Mouse (Mus musculus): ENCODE measurements at regions not wholly inside any gene's neighbourhood (a gene's known extent, or its start where the extent isn't known, plus 50 kb on each side); places are given as distances from the start of the nearest gene placed in this dataset.
"Not testable (repeated sequence)": the region's sequence is repeated elsewhere in the genome, so short reads cannot be mapped to it uniquely, and the experiment has no call there.

DNA sequence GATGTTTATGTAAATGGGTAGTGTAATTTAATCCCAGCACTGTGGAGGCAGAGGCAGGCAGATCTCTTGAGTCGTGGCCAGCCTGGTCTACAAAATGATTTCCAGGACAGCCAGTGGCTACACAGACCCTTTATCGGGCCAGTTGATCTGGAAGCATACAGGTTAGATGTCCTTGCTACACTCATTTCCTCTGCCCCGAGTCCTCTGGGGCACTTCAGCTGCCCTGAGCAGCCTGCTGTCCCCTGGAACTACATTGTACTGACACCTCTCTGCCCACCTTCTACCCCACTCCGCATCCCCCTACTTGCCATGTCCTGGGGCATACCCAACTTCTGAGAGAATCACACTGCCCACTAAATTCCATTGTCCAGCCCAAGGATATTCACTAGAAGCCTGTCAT is 60.6 kb upstream of the Helt start:
- H3K4me1 ChIP-seq, result no peaks in the 10 kb centered on the region
- no peak for ATAC-seq
- H3K9me3 ChIP-seq (replicated peaks), result peaks cover 5% of the 10 kb centered on the region; the same call in 1 of the 2 replicates
- no peak overlapping the region for H3K27ac ChIP-seq
- H3K36me3 ChIP-seq (ENCODE audit: poor library complexity, severe bottlenecking), result no peaks in the 10 kb centered on the region
- H3K4me3 ChIP-seq, result no peak overlapping the region
- no peak overlapping the region for H3K9ac ChIP-seq
- H3K27me3 ChIP-seq, result no peaks in the 10 kb centered on the region
- 89% methylated on average over 4 of the region's 4 CpGs for WGBS
- no peak overlapping the region for H3K4me2 ChIP-seq

DNA sequence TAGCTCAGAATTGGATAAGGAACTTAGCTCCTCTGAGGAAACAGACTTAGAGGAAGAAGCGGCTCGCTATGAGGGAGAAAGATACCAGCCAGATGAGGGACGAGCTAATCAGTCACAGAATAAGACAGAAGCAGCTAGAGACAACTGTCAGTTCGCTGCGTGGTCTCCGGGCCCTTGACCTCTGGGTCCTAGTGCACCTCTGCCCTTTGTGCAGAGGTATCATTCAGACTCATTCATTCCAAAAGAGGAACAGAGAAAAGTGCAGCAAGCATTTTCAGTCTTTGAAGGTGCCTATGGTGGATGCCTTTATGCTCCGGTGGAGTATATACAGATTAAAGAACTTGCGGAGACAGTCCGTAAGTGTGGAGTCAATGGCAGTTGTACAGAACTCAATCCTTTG is 63.5 kb upstream of the Helt start:
- not testable (repeated sequence) for ATAC-seq; H3K9me3 ChIP-seq (replicated peaks)
- 91% methylated on average over 9 of the region's 9 CpGs for WGBS

GRCm38 (mm10) chr8:46362871-46363306 is 68.4 kb upstream of the Helt start:
- Histone ChIP-seq H3K4me3 (no peak overlapping the region), H3K27ac (no peak overlapping the region), H3K36me3 (ENCODE audit: poor library complexity, severe bottlenecking) (no peaks in the 10 kb centered on the region), H3K27me3 (no peaks in the 10 kb centered on the region), H3K4me1 (no peaks in the 10 kb centered on the region), H3K9me3 (replicated peaks) (no peaks in the 10 kb centered on the region), H3K4me2 (no peak overlapping the region), H3K9ac (no peak overlapping the region)
- no peak for ATAC-seq
- WGBS, result 81% methylated on average over 2 of the region's 2 CpGs

More for the DNA sequence above, 63.5 kb upstream of the Helt start:
- not testable (repeated sequence) for H3K9ac ChIP-seq; H3K4me2 ChIP-seq; H3K27me3 ChIP-seq; H3K4me1 ChIP-seq; H3K4me3 ChIP-seq; H3K27ac ChIP-seq; H3K36me3 ChIP-seq (ENCODE audit: poor library complexity, severe bottlenecking)

DNA sequence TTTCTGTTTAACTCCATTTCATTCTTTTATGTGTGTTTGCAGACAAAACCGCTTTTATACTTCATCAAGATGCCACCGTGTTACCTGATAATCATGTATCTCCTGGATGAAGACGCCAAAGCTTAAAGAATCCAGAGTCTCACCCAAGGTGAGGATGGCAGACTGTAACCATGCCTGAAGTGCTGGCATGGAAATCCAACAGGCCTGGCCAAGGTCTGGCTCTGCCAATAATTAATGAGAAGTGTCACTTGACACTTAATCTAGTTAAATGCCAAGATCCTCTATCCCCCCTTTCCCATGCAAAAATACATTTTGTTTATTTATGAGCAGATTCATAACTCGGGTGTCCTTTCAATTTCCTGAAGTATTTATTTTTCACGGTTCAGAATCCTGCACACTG is 71.2 kb upstream of the Helt start:
- Histone ChIP-seq H3K36me3 (ENCODE audit: poor library complexity, severe bottlenecking) (no peaks in the 10 kb centered on the region), H3K27ac (no peak overlapping the region), H3K9me3 (replicated peaks) (no peaks in the 10 kb centered on the region), H3K9ac (no peak overlapping the region), H3K27me3 (no peaks in the 10 kb centered on the region), H3K4me3 (no peak overlapping the region), H3K4me1 (no peaks in the 10 kb centered on the region), H3K4me2 (no peak overlapping the region)
- ATAC-seq, result no peak
- WGBS, result 89% methylated on average over 5 of the region's 5 CpGs

DNA sequence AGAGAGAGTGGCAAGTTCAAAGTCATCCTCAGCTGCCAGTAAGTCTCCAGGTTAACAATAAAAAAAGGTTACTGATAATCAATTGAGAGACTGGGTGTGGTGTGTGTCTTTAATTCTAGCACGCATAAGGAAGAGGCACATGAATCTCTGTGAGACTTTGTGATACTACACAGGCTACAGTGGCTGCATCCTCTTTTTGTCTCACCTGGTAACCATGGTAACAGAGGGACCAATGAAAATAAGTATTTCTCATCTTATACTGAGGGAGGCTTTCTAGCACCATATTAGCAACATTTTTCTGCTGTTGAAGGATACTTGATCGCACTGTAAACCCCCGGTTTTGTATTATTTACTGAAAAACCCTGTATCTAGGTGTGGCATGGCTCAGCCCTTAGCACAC is 72.7 kb upstream of the Helt start:
- WGBS, result 91% methylated on average over 3 of the region's 3 CpGs
- Histone ChIP-seq H3K27me3 (no peaks in the 10 kb centered on the region), H3K9me3 (replicated peaks) (no peaks in the 10 kb centered on the region), H3K9ac (no peak overlapping the region), H3K27ac (no peak overlapping the region), H3K4me3 (no peak overlapping the region), H3K4me1 (no peaks in the 10 kb centered on the region), H3K4me2 (no peak overlapping the region), H3K36me3 (ENCODE audit: poor library complexity, severe bottlenecking) (no peaks in the 10 kb centered on the region)
- peak; percentile 38; the same call in 1 of the 2 replicates for ATAC-seq

DNA sequence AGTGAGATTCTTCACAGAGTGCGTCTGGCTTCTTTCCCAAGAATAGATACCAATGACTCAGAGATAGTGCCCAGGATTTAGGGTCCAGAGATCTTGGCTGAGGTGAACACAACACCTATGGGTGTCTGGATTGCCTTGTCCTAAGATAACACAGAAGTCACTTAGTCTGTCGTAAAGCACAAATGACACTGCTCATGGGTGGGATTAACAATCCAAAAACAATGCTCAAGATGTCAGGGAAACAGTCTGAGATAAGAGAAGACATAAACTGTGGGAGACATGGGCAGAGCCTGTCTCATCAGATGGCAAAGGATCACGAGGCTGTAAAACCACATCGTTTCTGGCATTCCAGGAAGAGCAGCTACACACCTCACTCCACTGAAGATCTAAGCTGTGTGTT is 79.6 kb upstream of the Helt start:
- no peak overlapping the region for H3K27ac ChIP-seq
- 84% methylated on average over 4 of the region's 4 CpGs for WGBS
- H3K27me3 ChIP-seq, result no peaks in the 10 kb centered on the region
- no peak overlapping the region for H3K4me2 ChIP-seq
- H3K9me3 ChIP-seq (replicated peaks), result no peaks in the 10 kb centered on the region; the same call in 1 of the 2 replicates
- no peaks in the 10 kb centered on the region for H3K4me1 ChIP-seq
- no peaks in the 10 kb centered on the region for H3K36me3 ChIP-seq (ENCODE audit: poor library complexity, severe bottlenecking)
- no peak overlapping the region for H3K9ac ChIP-seq
- no peak for ATAC-seq
- no peak overlapping the region for H3K4me3 ChIP-seq

- no peaks in the 10 kb centered on the region for H3K36me3 ChIP-seq (ENCODE audit: poor library complexity, severe bottlenecking)
- ATAC-seq, result no peak
- no peaks in the 10 kb centered on the region for H3K4me1 ChIP-seq
- WGBS, result 79% methylated on average over 2 of the region's 2 CpGs
- H3K4me2 ChIP-seq, result no peak overlapping the region
- H3K27ac ChIP-seq, result no peak overlapping the region
- no peaks in the 10 kb centered on the region for H3K27me3 ChIP-seq
- no peak overlapping the region for H3K4me3 ChIP-seq
- no peaks in the 10 kb centered on the region; the same call in 1 of the 2 replicates for H3K9me3 ChIP-seq (replicated peaks)
- no peak overlapping the region for H3K9ac ChIP-seq
Observed at GRCm38 (mm10) chr8:46375986-46376385, 81.5 kb upstream of the Helt start.

DNA sequence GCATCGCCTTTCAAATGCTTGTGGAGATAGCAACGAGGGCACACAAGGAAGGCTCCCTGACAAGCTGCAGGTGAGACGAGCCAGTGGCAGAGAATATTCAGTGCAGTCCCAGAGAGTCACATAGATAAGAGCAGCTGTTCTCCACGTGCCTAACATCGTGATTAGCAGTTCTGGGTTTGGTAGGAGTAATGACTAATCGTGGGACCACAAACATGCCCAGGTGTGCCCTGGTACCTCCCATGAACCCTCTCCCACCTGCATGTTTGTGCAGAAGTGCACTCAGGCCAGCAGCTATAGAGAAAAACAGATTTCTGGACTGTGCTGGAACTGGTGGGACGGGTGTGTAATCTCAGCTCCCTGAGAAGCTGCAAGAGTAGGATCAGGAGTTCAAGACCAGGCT is 85.9 kb upstream of the Acsl1 start:
- no peak for ATAC-seq
- WGBS, result 86% methylated on average over 7 of the region's 7 CpGs

GRCm38 (mm10) chr8:46385806-46386205 is 85.0 kb upstream of the Acsl1 start:
- Histone ChIP-seq H3K36me3 (ENCODE audit: poor library complexity, severe bottlenecking) (no peaks in the 10 kb centered on the region), H3K4me1 (no peaks in the 10 kb centered on the region), H3K4me2 (no peak overlapping the region), H3K9me3 (replicated peaks) (no peaks in the 10 kb centered on the region), H3K27ac (no peak overlapping the region), H3K4me3 (no peak overlapping the region), H3K9ac (no peak overlapping the region), H3K27me3 (no peaks in the 10 kb centered on the region)
- 91% methylated on average over 6 of the region's 6 CpGs for WGBS
- ATAC-seq, result no peak

More for the DNA sequence above, 85.9 kb upstream of the Acsl1 start:
- Histone ChIP-seq H3K9me3 (replicated peaks) (no peaks in the 10 kb centered on the region), H3K27ac (no peak overlapping the region), H3K36me3 (ENCODE audit: poor library complexity, severe bottlenecking) (no peaks in the 10 kb centered on the region), H3K9ac (no peak overlapping the region), H3K27me3 (no peaks in the 10 kb centered on the region), H3K4me1 (no peaks in the 10 kb centered on the region), H3K4me2 (no peak overlapping the region), H3K4me3 (no peak overlapping the region)

DNA sequence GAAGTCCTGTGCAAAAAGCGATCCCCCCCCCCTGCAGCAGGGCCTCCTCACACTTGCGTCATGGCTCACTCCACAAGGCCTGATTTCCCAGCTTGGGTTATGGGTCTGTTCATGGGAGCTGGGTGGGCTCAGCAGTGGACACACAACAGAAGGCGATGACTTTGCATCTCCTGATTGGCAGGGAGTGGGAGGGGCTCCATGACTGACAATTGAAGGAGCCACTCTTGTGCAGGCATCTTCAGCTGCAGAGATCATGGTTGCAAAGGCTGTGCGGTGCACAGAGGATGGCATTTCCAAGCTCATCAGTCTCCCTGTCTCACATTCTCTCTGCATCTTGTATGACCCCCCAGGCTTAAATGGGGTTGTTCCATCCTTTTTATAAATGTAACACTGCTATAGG is 84.3 kb upstream of the Acsl1 start:
- Histone ChIP-seq H3K4me2 (no peak overlapping the region), H3K4me1 (no peaks in the 10 kb centered on the region), H3K27me3 (no peaks in the 10 kb centered on the region), H3K36me3 (ENCODE audit: poor library complexity, severe bottlenecking) (no peaks in the 10 kb centered on the region), H3K9me3 (replicated peaks) (no peaks in the 10 kb centered on the region), H3K27ac (no peak overlapping the region), H3K9ac (no peak overlapping the region), H3K4me3 (no peak overlapping the region)
- 0 out of 2 replicates have a peak, but pooled peaks have one; percentile 21 for ATAC-seq
- WGBS, result 78% methylated on average over 4 of the region's 4 CpGs

- no peak overlapping the region for H3K27ac ChIP-seq
- no peak for ATAC-seq
- H3K4me1 ChIP-seq, result no peaks in the 10 kb centered on the region
- H3K27me3 ChIP-seq, result no peaks in the 10 kb centered on the region
- no peak overlapping the region for H3K9ac ChIP-seq
- 87% methylated on average over 5 of the region's 5 CpGs for WGBS
- no peaks in the 10 kb centered on the region for H3K36me3 ChIP-seq (ENCODE audit: poor library complexity, severe bottlenecking)
- H3K4me2 ChIP-seq, result no peak overlapping the region
- H3K9me3 ChIP-seq (replicated peaks), result no peaks in the 10 kb centered on the region
- no peak overlapping the region for H3K4me3 ChIP-seq
Observed at GRCm38 (mm10) chr8:46387037-46387436, 83.8 kb upstream of the Acsl1 start.

DNA sequence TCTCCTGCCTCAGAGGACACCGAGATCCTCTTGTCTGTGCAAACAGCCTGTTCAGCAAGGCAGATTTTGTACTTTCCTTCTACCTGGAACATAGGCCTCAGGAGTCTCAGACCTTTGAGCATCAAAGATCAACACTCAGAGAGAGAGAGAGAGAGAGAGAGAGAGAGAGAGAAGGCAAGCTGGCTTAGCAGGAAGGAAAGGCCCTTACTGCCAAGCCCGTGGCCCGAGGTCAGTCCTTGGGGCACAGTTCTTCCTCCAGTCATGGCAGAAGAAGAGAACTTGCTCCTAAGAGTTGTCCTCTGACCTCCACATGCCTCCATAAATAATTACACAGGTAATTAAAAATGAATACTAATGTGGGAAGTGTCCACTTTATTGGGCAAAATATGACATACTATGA is 82.4 kb upstream of the Acsl1 start:
- no peaks in the 10 kb centered on the region for H3K9me3 ChIP-seq (replicated peaks)
- WGBS, result 85% methylated on average over 3 of the region's 3 CpGs
- no peaks in the 10 kb centered on the region for H3K27me3 ChIP-seq
- no peaks in the 10 kb centered on the region for H3K4me1 ChIP-seq
- no peak overlapping the region for H3K27ac ChIP-seq
- no peaks in the 10 kb centered on the region for H3K36me3 ChIP-seq (ENCODE audit: poor library complexity, severe bottlenecking)
- no peak overlapping the region for H3K4me2 ChIP-seq
- H3K4me3 ChIP-seq, result no peak overlapping the region
- ATAC-seq, result no peak
- no peak overlapping the region for H3K9ac ChIP-seq

- Histone ChIP-seq H3K4me1 (no peaks in the 10 kb centered on the region), H3K4me3 (no peak overlapping the region), H3K36me3 (ENCODE audit: poor library complexity, severe bottlenecking) (no peaks in the 10 kb centered on the region), H3K9ac (no peak overlapping the region), H3K9me3 (replicated peaks) (no peaks in the 10 kb centered on the region), H3K4me2 (no peak overlapping the region), H3K27ac (no peak overlapping the region), H3K27me3 (no peaks in the 10 kb centered on the region)
- no peak for ATAC-seq
- 75% methylated on average over 6 of the region's 6 CpGs for WGBS
Observed at GRCm38 (mm10) chr8:46390431-46390830, 80.4 kb upstream of the Acsl1 start.

All from forebrain, embryonic 13.5 days (tissue).